Mouse (Mus musculus): Measurements from ENCODE around the gene Phf12.
A peak's percentile ranks its signal among the peaks of the same experiment; 100 is the strongest.
"Not testable (repeated sequence)": the region's sequence is repeated elsewhere in the genome, so short reads cannot be mapped to it uniquely, and the experiment has no call there.

Gene Phf12

GRCm38 (mm10) chr11:78032809-78033195 lies 50.2 kb downstream of the Phf12 start:
- DNase-seq = no peak

GRCm38 (mm10) chr11:78033931-78034617 lies 51.5 kb downstream of the Phf12 start:
- no peak for DNase-seq

GRCm38 (mm10) chr11:78036791-78037190 lies 54.2 kb downstream of the Phf12 start:
- DNase-seq = no peak

- DNase-seq = peak; percentile 73
Observed at GRCm38 (mm10) chr11:78037831-78038752, 55.5 kb downstream of the Phf12 start, which contains the start of gene Flot2. TSS of gene Flot2 (plus strand) at chr11:78037931.

GRCm38 (mm10) chr11:78040878-78041277 lies 58.3 kb downstream of the Phf12 start:
- DNase-seq = no peak

- DNase-seq = not testable (repeated sequence)
Observed at GRCm38 (mm10) chr11:78042290-78042870, 59.8 kb downstream of the Phf12 start.

- no peak for DNase-seq
Observed at GRCm38 (mm10) chr11:78044758-78045251, 62.3 kb downstream of the Phf12 start.

GRCm38 (mm10) chr11:78048637-78049036 lies 66.1 kb downstream of the Phf12 start:
- not testable (repeated sequence) for DNase-seq

- no peak for DNase-seq
Observed at GRCm38 (mm10) chr11:78053078-78053477, 70.5 kb downstream of the Phf12 start.

- no peak for DNase-seq
Observed at GRCm38 (mm10) chr11:78056946-78057345, 74.4 kb downstream of the Phf12 start.

- DNase-seq = peak; percentile 41
Observed at GRCm38 (mm10) chr11:78059833-78060757, 77.5 kb downstream of the Phf12 start.

GRCm38 (mm10) chr11:78062563-78062962 lies 80.0 kb downstream of the Phf12 start:
- DNase-seq = no peak

- DNase-seq = no peak
Observed at GRCm38 (mm10) chr11:78065906-78066305, 83.4 kb downstream of the Phf12 start.

- DNase-seq = no peak
Observed at GRCm38 (mm10) chr11:78066641-78067040, 84.1 kb downstream of the Phf12 start.

GRCm38 (mm10) chr11:78067566-78067965 lies 85.0 kb downstream of the Phf12 start:
- no peak for DNase-seq

GRCm38 (mm10) chr11:78069130-78069529 lies 86.6 kb downstream of the Phf12 start:
- no peak for DNase-seq

GRCm38 (mm10) chr11:78069646-78070045 lies 87.1 kb downstream of the Phf12 start:
- DNase-seq = no peak

- no peak for DNase-seq
Observed at GRCm38 (mm10) chr11:78071938-78072337, 89.4 kb downstream of the Phf12 start.

- DNase-seq = no peak
Observed at GRCm38 (mm10) chr11:78072425-78073130, 90.0 kb downstream of the Phf12 start.

GRCm38 (mm10) chr11:78073577-78074276 lies 91.2 kb downstream of the Phf12 start:
- DNase-seq = no peak

- no peak for DNase-seq
Observed at GRCm38 (mm10) chr11:78074277-78074652, 91.7 kb downstream of the Phf12 start.

Data from thymus, postnatal 25 days (tissue).